Mouse (Mus musculus): ENCODE data around the gene Sik2. TPM values are rescaled to one million over a fixed set of nuclear protein-coding genes. Genes with fewer than 3 reads are reported as not detected.

The Sik2 gene
- polyA plus RNA-seq, 1 experiment from 2014 or later: 18.2 TPM

- Histone ChIP-seq H3K36me3 (peaks cover 21% of the 10 kb centered on the region), H3K4me1 (replicated peaks) (peaks cover 6% of the 10 kb centered on the region), H3K27ac (ENCODE audit: poor library complexity, severe bottlenecking) (no peak overlapping the region), H3K4me2 (no peak overlapping the region), H3K9me3 (replicated peaks) (no peaks in the 10 kb centered on the region), H3K9ac (no peak overlapping the region), H3K27me3 (replicated peaks) (no peaks in the 10 kb centered on the region), H3K4me3 (no peak overlapping the region)
- ATAC-seq (ENCODE audit: insufficient number of reproducible peaks, low FRiP score): no peak
- WGBS: 62% methylated on average over 7 of the region's 7 CpGs
These were observed 96.9 kb downstream of the Sik2 start for GRCm38 (mm10) chr9:50911861-50912515.

- no peaks in the 10 kb centered on the region for H3K9me3 ChIP-seq (replicated peaks)
- no peak overlapping the region for H3K4me2 ChIP-seq
- ATAC-seq (ENCODE audit: insufficient number of reproducible peaks, low FRiP score): no peak
- no peaks in the 10 kb centered on the region for H3K27me3 ChIP-seq (replicated peaks)
- no peak overlapping the region for H3K9ac ChIP-seq
- 0 out of 2 replicates have a peak, but pooled peaks cover under 1% of the 10 kb centered on the region for H3K36me3 ChIP-seq
- peaks cover 22% of the 10 kb centered on the region for H3K4me1 ChIP-seq (replicated peaks)
- no peak overlapping the region for H3K4me3 ChIP-seq
- WGBS: 70% methylated on average over 3 of the region's 3 CpGs
- H3K27ac ChIP-seq (ENCODE audit: poor library complexity, severe bottlenecking): no peak overlapping the region
These were observed 103.6 kb downstream of the Sik2 start for GRCm38 (mm10) chr9:50905321-50905720.

GRCm38 (mm10) chr9:50904196-50904847, 104.6 kb downstream of the Sik2 start:
- no peak for ATAC-seq (ENCODE audit: insufficient number of reproducible peaks, low FRiP score)
- Histone ChIP-seq H3K27me3 (replicated peaks) (no peaks in the 10 kb centered on the region), H3K27ac (ENCODE audit: poor library complexity, severe bottlenecking) (no peak overlapping the region), H3K4me1 (replicated peaks) (peaks cover 26% of the 10 kb centered on the region), H3K4me3 (no peak overlapping the region), H3K4me2 (no peak overlapping the region), H3K9me3 (replicated peaks) (no peaks in the 10 kb centered on the region), H3K36me3 (peaks cover under 1% of the 10 kb centered on the region; the same call in 1 of the 2 replicates), H3K9ac (no peak overlapping the region)
- WGBS: 66% methylated on average over 6 of the region's 6 CpGs

- ATAC-seq (ENCODE audit: insufficient number of reproducible peaks, low FRiP score): no peak
- H3K4me2 ChIP-seq: no peak overlapping the region
- H3K36me3 ChIP-seq: peaks cover 33% of the 10 kb centered on the region
These were observed 108.6 kb downstream of the Sik2 start for GRCm38 (mm10) chr9:50900026-50900920.

GRCm38 (mm10) chr9:50893665-50894064, 115.2 kb downstream of the Sik2 start:
- no peaks in the 10 kb centered on the region for H3K9me3 ChIP-seq (replicated peaks)
- ATAC-seq (ENCODE audit: insufficient number of reproducible peaks, low FRiP score): no peak
- no peak overlapping the region; the same call in 1 of the 2 replicates for H3K9ac ChIP-seq
- WGBS: 78% methylated on average over 4 of the region's 4 CpGs
- no peak overlapping the region for H3K4me2 ChIP-seq
- no peaks in the 10 kb centered on the region for H3K27me3 ChIP-seq (replicated peaks)
- H3K27ac ChIP-seq (ENCODE audit: poor library complexity, severe bottlenecking): no peak overlapping the region
- peaks cover 14% of the 10 kb centered on the region for H3K4me1 ChIP-seq (replicated peaks)
- H3K4me3 ChIP-seq: no peak overlapping the region
- peaks cover 68% of the 10 kb centered on the region for H3K36me3 ChIP-seq

More at GRCm38 (mm10) chr9:50900026-50900920, 108.6 kb downstream of the Sik2 start:
- Histone ChIP-seq H3K4me3 (no peak overlapping the region), H3K9ac (no peak overlapping the region), H3K27me3 (replicated peaks) (no peaks in the 10 kb centered on the region), H3K4me1 (replicated peaks) (peaks cover 23% of the 10 kb centered on the region), H3K27ac (ENCODE audit: poor library complexity, severe bottlenecking) (peak overlapping the region; percentile 28), H3K9me3 (replicated peaks) (no peaks in the 10 kb centered on the region)
- 52% methylated on average over 7 of the region's 7 CpGs for WGBS

- H3K27ac ChIP-seq (ENCODE audit: poor library complexity, severe bottlenecking): no peak overlapping the region
- peaks cover 47% of the 10 kb centered on the region for H3K36me3 ChIP-seq
- ATAC-seq (ENCODE audit: insufficient number of reproducible peaks, low FRiP score): no peak
- WGBS: 87% methylated on average over 3 of the region's 3 CpGs
- H3K4me2 ChIP-seq: no peak overlapping the region
- no peaks in the 10 kb centered on the region for H3K9me3 ChIP-seq (replicated peaks)
- no peak overlapping the region for H3K4me3 ChIP-seq
- peaks cover 37% of the 10 kb centered on the region for H3K4me1 ChIP-seq (replicated peaks)
- H3K9ac ChIP-seq: no peak overlapping the region
- H3K27me3 ChIP-seq (replicated peaks): no peaks in the 10 kb centered on the region
These were observed 118.3 kb downstream of the Sik2 start for GRCm38 (mm10) chr9:50890494-50891090.

GRCm38 (mm10) chr9:50889964-50890363, 118.9 kb downstream of the Sik2 start:
- H3K27me3 ChIP-seq (replicated peaks): no peaks in the 10 kb centered on the region
- peaks cover 40% of the 10 kb centered on the region for H3K4me1 ChIP-seq (replicated peaks)
- WGBS: 66% methylated on average over 4 of the region's 4 CpGs
- H3K4me3 ChIP-seq: no peak overlapping the region
- no peaks in the 10 kb centered on the region for H3K9me3 ChIP-seq (replicated peaks)
- ATAC-seq (ENCODE audit: insufficient number of reproducible peaks, low FRiP score): no peak
- peaks cover 41% of the 10 kb centered on the region for H3K36me3 ChIP-seq
- no peak overlapping the region for H3K27ac ChIP-seq (ENCODE audit: poor library complexity, severe bottlenecking)
- H3K4me2 ChIP-seq: no peak overlapping the region
- no peak overlapping the region for H3K9ac ChIP-seq

- no peaks in the 10 kb centered on the region for H3K27me3 ChIP-seq (replicated peaks)
- no peak overlapping the region for H3K4me3 ChIP-seq
- H3K36me3 ChIP-seq: peaks cover 38% of the 10 kb centered on the region
- no peak for ATAC-seq (ENCODE audit: insufficient number of reproducible peaks, low FRiP score)
- 67% methylated on average over 6 of the region's 6 CpGs for WGBS
- H3K4me1 ChIP-seq (replicated peaks): peaks cover 46% of the 10 kb centered on the region
- no peak overlapping the region for H3K27ac ChIP-seq (ENCODE audit: poor library complexity, severe bottlenecking)
- no peaks in the 10 kb centered on the region for H3K9me3 ChIP-seq (replicated peaks)
- no peak overlapping the region for H3K4me2 ChIP-seq
- H3K9ac ChIP-seq: no peak overlapping the region
These were observed 119.7 kb downstream of the Sik2 start for GRCm38 (mm10) chr9:50889211-50889610.

- Histone ChIP-seq H3K9ac (no peak overlapping the region), H3K27ac (ENCODE audit: poor library complexity, severe bottlenecking) (no peak overlapping the region), H3K4me2 (no peak overlapping the region), H3K4me3 (no peak overlapping the region), H3K4me1 (replicated peaks) (peaks cover 42% of the 10 kb centered on the region), H3K27me3 (replicated peaks) (no peaks in the 10 kb centered on the region), H3K36me3 (peaks cover 35% of the 10 kb centered on the region), H3K9me3 (replicated peaks) (no peaks in the 10 kb centered on the region)
- 26% methylated on average over 4 of the region's 4 CpGs for WGBS
- no peak for ATAC-seq (ENCODE audit: insufficient number of reproducible peaks, low FRiP score)
These were observed 121.5 kb downstream of the Sik2 start for GRCm38 (mm10) chr9:50887351-50887750.

GRCm38 (mm10) chr9:50886870-50887269, 122.0 kb downstream of the Sik2 start:
- no peak overlapping the region for H3K27ac ChIP-seq (ENCODE audit: poor library complexity, severe bottlenecking)

More at GRCm38 (mm10) chr9:50886870-50887269, 122.0 kb downstream of the Sik2 start:
- Histone ChIP-seq H3K4me3 (no peak overlapping the region), H3K9me3 (replicated peaks) (no peaks in the 10 kb centered on the region), H3K36me3 (peaks cover 35% of the 10 kb centered on the region; the same call in 1 of the 2 replicates), H3K9ac (no peak overlapping the region), H3K4me2 (no peak overlapping the region), H3K4me1 (replicated peaks) (peaks cover 42% of the 10 kb centered on the region), H3K27me3 (replicated peaks) (no peaks in the 10 kb centered on the region)
- 88% methylated on average over 1 of the region's 1 CpGs for WGBS
- no peak for ATAC-seq (ENCODE audit: insufficient number of reproducible peaks, low FRiP score)
